Mouse (Mus musculus) cortical plate, adult 2 months (tissue): ENCODE measurements around the gene Pik3cb. TPM values are rescaled to one million over a fixed set of nuclear protein-coding genes. Genes with fewer than 3 reads are reported as not detected.

ENCODE experiments used
- H3K27ac ChIP-seq: fragments of 200-500 bp; 2 replicates; pipeline ENCODE4 v1.5.1; 2012; ENCODE audit warnings: low read length, control low read depth, inconsistent platforms; ENCODE audit not compliant: insufficient read depth
- H3K4me1 ChIP-seq: fragments of 200-500 bp; 2 replicates; pipeline ENCODE4 v1.6.1; 2011; ENCODE audit warnings: low read length; ENCODE audit not compliant: control insufficient read depth, insufficient read depth
- H3K4me3 ChIP-seq: fragments of 200-500 bp; 2 replicates; pipeline ENCODE4 v1.5.1; 2011; ENCODE audit warnings: mild to moderate bottlenecking, low read length, control low read depth; ENCODE audit not compliant: insufficient read depth
- CTCF ChIP-seq: fragments of 200-500 bp; IDR thresholded peaks from 2 replicates; pipeline ENCODE4 v1.5.1; 2011; ENCODE audit warnings: mild to moderate bottlenecking, control low read depth, low read length; ENCODE audit not compliant: insufficient read depth; ENCODE audit errors: extremely low read depth
- POLR2A ChIP-seq: fragments of 200-500 bp; IDR thresholded peaks from 2 replicates; pipeline ENCODE4 v1.6.1; 2011; ENCODE audit warnings: mild to moderate bottlenecking, low read length, control low read depth; ENCODE audit not compliant: insufficient read depth; ENCODE audit errors: extremely low read depth
- polyA plus RNA-seq: library from polyadenylated mRNA; depleted of rRNA; stranded (reverse); fragments of >200 nt; gene quantifications from 2 replicates; pipeline ENCODE4 v1.2.3, GENCODE M21; 2012

The Pik3cb gene
- polyA plus RNA-seq, 1 experiment, result 12.6 TPM

- no peak overlapping the region for H3K4me3 ChIP-seq
- no peaks in the 10 kb centered on the region for H3K4me1 ChIP-seq
- TF ChIP-seq POLR2A (no peak), CTCF (no peak)
- H3K27ac ChIP-seq, result no peak overlapping the region
These were observed 12.5 kb upstream of the Pik3cb start for GRCm38 (mm10) chr9:99152699-99153490.

DNA sequence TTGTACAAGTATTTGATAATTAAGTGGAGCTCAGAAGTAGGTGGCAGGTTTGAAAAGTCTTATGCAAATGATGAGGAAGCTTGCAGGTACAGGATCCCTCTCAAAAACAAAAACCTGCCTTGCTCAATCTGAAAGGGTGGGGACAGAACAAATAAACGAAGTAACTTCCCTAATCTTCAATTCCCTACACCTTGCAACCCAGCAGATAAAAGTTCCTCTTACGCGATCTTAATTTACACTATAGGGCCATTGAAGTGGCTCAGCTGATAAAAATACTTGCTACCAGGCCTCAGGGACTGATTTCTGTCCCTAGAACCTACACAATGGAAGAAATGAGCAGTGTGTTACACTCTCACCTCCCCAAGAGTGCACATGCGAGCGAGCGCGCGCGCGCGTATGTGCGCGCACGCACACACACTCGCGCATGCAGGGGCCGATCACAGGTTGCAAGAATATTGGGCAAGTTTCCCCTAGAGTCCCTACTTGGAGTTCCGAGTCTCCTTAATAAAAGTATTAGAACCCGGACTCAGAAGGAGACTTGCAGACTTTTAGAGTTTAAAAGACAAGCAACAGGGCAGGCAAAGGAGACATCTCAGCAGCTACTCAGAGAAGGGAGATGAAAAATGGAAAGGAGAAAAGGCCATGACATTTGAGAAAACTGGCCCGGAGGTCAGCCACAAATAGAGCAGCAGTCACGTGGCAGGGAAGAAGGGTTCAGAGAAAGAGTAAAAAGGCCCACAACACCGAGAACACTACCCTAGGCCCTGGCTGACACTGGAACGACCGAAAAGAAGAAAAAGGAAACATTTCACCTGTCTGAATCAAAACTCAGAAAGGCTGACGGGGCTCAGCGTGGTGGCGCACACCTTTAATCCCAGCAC, 6.7 kb upstream of the Pik3cb start:
- no peaks in the 10 kb centered on the region for H3K4me1 ChIP-seq
- TF ChIP-seq POLR2A (no peak), CTCF (no peak)
- H3K4me3 ChIP-seq, result no peak overlapping the region
- H3K27ac ChIP-seq, result no peak overlapping the region

DNA sequence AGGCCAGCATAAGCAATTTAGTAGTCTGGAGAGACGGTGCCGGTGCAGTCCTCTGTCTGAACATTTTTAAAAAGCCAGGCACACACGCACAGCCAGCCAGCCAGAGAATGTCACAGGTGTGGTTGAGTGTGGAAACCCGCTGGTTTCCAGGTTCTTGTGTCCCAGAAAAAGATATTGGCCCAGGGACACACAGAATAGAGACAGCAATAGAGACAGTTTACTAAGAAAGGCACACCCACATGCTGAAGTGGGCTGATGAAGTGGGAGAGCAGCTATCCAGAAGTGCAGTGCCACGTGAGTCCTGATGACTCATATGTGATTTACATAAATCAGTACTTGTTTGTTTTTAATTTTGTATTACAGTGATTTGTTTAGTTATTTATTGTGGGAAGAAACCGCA, 5.3 kb upstream of the Pik3cb start:
- no peak overlapping the region for H3K4me3 ChIP-seq
- TF ChIP-seq CTCF, result no peak
- no peak for TF ChIP-seq POLR2A
- no peaks in the 10 kb centered on the region for H3K4me1 ChIP-seq
- no peak overlapping the region for H3K27ac ChIP-seq

- Histone ChIP-seq H3K4me3 (no peak overlapping the region), H3K27ac (no peak overlapping the region), H3K4me1 (no peaks in the 10 kb centered on the region)
- TF ChIP-seq CTCF (no peak), POLR2A (no peak)
These were observed 4.1 kb upstream of the Pik3cb start for GRCm38 (mm10) chr9:99144416-99144989.

GRCm38 (mm10) chr9:99141618-99142017, 1.2 kb upstream of the Pik3cb start:
- Histone ChIP-seq H3K27ac (no peak overlapping the region), H3K4me3 (no peak overlapping the region), H3K4me1 (peaks cover 2% of the 10 kb centered on the region)
- TF ChIP-seq CTCF (no peak), POLR2A (no peak)

GRCm38 (mm10) chr9:99141171-99141570, 750 bp upstream of the Pik3cb start:
- peaks cover 2% of the 10 kb centered on the region for H3K4me1 ChIP-seq
- H3K27ac ChIP-seq, result no peak overlapping the region
- no peak overlapping the region for H3K4me3 ChIP-seq
- TF ChIP-seq POLR2A (no peak), CTCF (no peak)

GRCm38 (mm10) chr9:99139194-99140023, 1.0 kb downstream of the Pik3cb start:
- Histone ChIP-seq H3K4me3 (peak overlapping the region; percentile 56), H3K4me1 (peaks cover 2% of the 10 kb centered on the region), H3K27ac (peak overlapping the region; percentile 81; the same call in 1 of the 2 replicates)
- TF ChIP-seq POLR2A (no peak), CTCF (no peak)

GRCm38 (mm10) chr9:99137301-99137700, 3.1 kb downstream of the Pik3cb start:
- H3K4me3 ChIP-seq, result no peak overlapping the region
- TF ChIP-seq CTCF, result no peak
- no peak for TF ChIP-seq POLR2A
- H3K27ac ChIP-seq, result no peak overlapping the region
- peaks cover 2% of the 10 kb centered on the region for H3K4me1 ChIP-seq
